Mouse (Mus musculus): ENCODE measurements around the gene Raf1.

- TF ChIP-seq GATA1 (IDR thresholded peaks at IDR 0.05; ENCODE audit: low read length) (no peak), TAL1 (IDR thresholded peaks at IDR 0.05; ENCODE audit: low read length) (no peak)
These were observed 20.3 kb upstream of the Raf1 start for GRCm38 (mm10) chr6:115696707-115697215.

Data from erythroblast, embryonic 14.5 days (primary cell).